Mouse (Mus musculus) spleen, adult 2 months (tissue): ENCODE results near the gene Rpl13a.

Source experiments
- CTCF ChIP-seq: fragments of 200-500 bp; IDR thresholded peaks from 2 replicates; pipeline ENCODE4 v1.5.1; 2011; ENCODE audit warnings: mild to moderate bottlenecking, inconsistent platforms; ENCODE audit not compliant: insufficient read depth, insufficient read length, insufficient replicate concordance; ENCODE audit errors: extremely low read depth
- POLR2A ChIP-seq: fragments of 200-500 bp; IDR thresholded peaks from 2 replicates; pipeline ENCODE4 v1.6.1; 2011; ENCODE audit warnings: low read depth, low read length, inconsistent platforms

DNA sequence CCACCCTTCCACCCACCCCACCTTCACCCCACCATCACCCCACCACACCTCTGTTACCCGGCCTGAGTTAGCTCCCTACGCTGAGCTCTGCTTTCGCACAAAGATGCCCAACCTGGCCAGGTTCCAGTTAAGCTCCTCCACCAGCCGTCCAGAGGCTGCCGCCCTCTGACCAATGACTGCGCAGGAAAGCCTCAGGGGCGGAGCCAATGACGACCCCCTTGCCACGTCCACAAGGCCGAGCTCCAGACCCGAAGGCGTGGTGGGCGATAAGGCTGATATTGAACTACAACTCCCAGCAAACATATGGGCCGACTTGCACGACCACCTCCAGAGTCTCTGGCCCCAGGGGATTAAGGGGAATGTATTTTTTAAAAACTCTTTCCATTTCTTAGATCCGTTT is 36.5 kb downstream of the Rpl13a start, which contains the start of gene Rcn3:
- TF ChIP-seq POLR2A = no peak
- no peak for TF ChIP-seq CTCF
